Mouse (Mus musculus): ENCODE measurements around the gene Gps2. TPM values are rescaled to one million over a fixed set of nuclear protein-coding genes. Genes with fewer than 3 reads are reported as not detected.

Gps2 gene
- polyA plus RNA-seq (2012) = 173 and 210 TPM in 2 replicates

DNA sequence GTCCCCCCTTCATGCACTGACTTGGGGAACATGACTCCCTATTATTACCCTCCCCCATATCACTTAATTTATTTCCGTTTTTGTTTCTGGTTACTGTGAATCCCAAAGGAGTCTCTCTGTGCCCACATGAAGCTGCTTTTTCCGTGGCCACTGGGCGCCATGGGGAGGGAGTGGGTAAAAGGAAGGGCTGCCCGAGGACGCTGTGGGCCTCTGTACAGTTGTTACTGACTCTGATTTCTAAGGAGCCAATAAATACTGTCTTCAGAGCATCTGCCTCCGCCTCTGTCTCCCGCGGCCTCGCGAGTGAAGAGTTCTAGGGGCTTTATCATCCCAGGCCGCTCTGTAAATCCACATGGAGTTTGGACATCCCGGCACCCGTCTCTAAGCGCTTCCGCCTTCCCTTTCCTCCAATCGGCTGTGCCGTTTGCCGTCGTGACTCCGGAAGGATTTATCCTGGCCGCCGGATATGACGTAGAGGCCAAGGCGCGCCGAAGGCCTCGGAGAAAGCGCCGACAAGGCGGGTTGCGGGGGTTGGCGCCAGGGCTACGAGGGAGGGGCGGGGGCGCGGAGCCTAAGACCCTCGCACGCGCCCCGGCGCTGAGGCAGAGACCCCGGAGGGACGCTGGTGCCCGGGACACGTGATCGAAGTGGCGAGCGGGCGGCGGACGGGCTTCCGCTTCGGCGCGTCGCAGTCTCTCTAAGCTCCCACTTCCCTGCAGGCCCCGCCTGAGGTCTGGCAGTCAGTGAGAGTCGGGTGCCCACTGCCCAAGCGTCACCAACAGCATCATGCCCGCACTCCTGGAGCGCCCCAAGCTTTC, at the start of gene Gps2:
Gps2 (plus strand) TSS at position 335 of the 818 bp plus-strand sequence.

DNA sequence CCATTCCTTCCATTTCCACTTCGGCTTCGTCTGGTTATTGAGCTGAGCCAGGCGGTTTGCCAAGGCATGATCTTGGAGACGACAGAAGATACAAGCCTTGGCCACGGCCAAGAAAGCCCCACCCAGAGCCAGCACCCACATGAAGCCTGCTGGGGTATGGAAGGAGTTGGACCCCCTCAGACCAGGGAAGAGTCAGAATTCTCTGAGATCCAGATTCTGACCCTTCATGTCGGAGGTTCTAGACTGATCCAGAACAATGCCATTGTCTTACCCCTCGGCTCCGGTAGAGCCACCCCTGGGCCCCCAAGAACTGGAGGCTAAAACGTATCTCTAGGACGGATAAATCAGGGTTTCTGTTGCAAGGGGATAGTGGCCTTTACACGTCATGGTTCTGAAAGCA, 35.8 kb upstream of the Gps2 start, which contains the start of gene Tmem95:
Tmem95 (minus strand) TSS at position 141 of the 400 bp plus-strand sequence.

GRCm38 (mm10) chr11:69880853-69881603, 32.7 kb upstream of the Gps2 start, which contains the start of gene Kctd11:
Kctd11 (minus strand) TSS chr11:69881406.

GRCm38 (mm10) chr11:69895291-69895690, 18.4 kb upstream of the Gps2 start, which contains the start of gene Acap1:
Acap1 (minus strand) TSS chr11:69895539.

GRCm38 (mm10) chr11:69900471-69901405, 12.9 kb upstream of the Gps2 start, which contains the start of the genes 2810408A11Rik and Neurl4:
2810408A11Rik (minus strand) TSS chr11:69900987.
Neurl4 (plus strand) TSS chr11:69901072.

DNA sequence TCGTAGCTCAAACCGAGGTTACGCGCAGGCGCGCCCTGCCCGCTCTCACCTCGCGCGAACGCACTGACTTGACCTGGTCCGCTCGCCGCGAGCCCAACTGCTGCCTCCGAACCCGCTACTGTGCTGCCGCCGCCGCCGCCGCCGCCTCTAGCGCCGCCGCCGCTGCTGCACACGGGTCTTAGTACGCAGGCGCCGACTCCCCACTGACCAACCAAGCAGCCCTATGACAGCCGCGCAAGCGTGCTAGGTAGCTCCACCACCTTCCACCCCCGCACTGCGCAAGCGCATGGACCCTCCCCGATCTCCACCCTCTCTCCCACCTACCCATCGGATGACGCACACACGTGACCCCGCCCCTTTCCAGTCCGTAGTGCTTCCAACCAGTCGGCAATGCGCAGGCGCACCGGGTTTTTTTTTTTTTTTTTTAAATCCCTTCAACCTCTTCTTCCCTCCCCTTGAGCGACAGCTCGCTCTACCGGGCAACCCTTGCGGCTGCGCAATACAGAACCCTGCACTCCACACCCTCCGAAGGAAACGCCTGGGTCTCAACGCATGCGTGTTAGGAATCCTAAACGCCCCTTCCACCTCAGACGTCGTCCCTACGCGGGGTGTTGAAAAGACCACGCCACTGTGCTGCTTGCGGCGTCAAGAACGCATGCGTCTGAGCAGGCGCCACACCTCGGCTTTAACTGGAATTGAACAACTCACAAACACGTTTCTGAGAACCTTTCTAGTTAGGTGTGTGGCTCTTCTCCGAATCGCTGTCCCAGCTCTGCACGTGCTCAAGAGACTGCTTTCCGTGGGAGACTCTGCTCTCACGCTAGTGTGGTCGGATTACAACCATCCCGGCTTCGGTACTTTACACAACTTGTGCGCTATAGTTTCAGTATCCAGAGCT, 7.7 kb downstream of the Gps2 start, which contains the start of gene Eif5a:
Eif5a (minus strand) TSS at position 845 of the 898 bp plus-strand sequence.

DNA sequence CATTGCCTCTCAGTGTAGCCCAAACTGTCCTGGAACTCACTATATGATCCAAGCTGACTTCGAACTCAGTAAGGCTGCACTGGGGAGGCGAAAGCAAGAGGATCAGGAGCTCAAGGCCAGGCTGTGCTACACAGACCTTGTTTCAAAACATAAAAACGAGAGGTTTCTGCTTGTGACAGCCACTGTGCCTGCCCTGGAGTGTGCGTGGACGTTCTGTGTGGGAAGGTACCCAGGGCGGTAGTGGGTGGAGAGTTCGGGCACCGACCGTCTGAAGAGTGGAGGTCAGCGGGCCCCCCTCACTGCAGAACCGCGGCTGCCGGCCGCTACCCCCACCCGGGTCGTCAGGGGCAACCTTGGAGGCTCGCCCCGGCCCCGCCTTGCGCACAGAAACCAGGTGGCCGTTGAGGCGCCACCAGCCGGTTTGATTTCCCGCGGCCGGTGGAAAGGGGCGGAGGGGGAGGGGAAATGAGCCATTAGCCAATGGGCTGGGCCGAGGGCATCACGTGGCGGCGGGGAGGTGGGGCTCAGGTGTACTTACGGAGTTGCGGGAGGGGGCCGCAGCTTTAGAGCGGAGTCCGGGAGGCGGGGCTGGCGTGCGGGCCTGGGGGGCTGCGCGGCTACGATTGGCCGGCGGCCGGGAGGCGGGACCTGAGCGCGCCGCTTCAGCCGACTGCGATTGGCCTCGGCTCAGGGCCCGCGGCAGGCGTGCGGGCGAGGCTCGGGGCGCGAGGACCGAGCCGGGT, 21.6 kb downstream of the Gps2 start, which contains the start of gene Ybx2:
Ybx2 (plus strand) TSS at position 660 of the 743 bp plus-strand sequence.

GRCm38 (mm10) chr11:69948066-69948762, 34.5 kb downstream of the Gps2 start, which contains the start of gene Slc2a4:
Slc2a4 (minus strand) TSS chr11:69948188.

GRCm38 (mm10) chr11:69964650-69965270, 51.1 kb downstream of the Gps2 start, which contains the start of gene Cldn7:
Cldn7 (plus strand) TSS chr11:69964779.

Other genes with a start within 250 kb of the Gps2 start
- 27.8 and 36.3 TPM in 2 replicates for gene Cd68, start 247.7 kb upstream of the Gps2 start, polyA plus RNA-seq (2012)
- 275 and 277 TPM in 2 replicates for gene Eif4a1, start 241.5 kb upstream of the Gps2 start, polyA plus RNA-seq (2012)
- gene Senp3, start 231.8 kb upstream of the Gps2 start, polyA plus RNA-seq (2012) = 103 and 104 TPM in 2 replicates
- gene Tnfsf13, start 228.1 kb upstream of the Gps2 start, polyA plus RNA-seq (2012) = 11.4 TPM in 2 replicates
- 7.9 and 10.0 TPM in 2 replicates for gene Tnfsf12, start 218.0 kb upstream of the Gps2 start, polyA plus RNA-seq (2012)
- 2.5 and 3.6 TPM in 2 replicates for gene Tnfsfm13, start 217.8 kb upstream of the Gps2 start, polyA plus RNA-seq (2012)
- gene Polr2a, start 155.3 kb upstream of the Gps2 start, polyA plus RNA-seq (2012) = 82.4 and 83.8 TPM in 2 replicates
- gene Slc35g3, start 151.9 kb upstream of the Gps2 start, polyA plus RNA-seq (2012) = not detected in 2 replicates
- 3.7 and 6.1 TPM in 2 replicates for gene Zbtb4, start 148.0 kb upstream of the Gps2 start, polyA plus RNA-seq (2012)
- gene Chrnb1, start 117.9 kb upstream of the Gps2 start, polyA plus RNA-seq (2012) = 1.1 and 1.2 TPM in 2 replicates
- gene Fgf11, start 112.0 kb upstream of the Gps2 start, polyA plus RNA-seq (2012) = 1.1 and 1.4 TPM in 2 replicates
- gene Tmem102, start 108.3 kb upstream of the Gps2 start, polyA plus RNA-seq (2012) = 0.03 TPM in 1 of 2 replicates, not detected in the other
- not detected in 2 replicates for gene Gm39566, start 98.6 kb upstream of the Gps2 start, polyA plus RNA-seq (2012)
- not detected in 2 replicates for gene Spem2, start 95.4 kb upstream of the Gps2 start, polyA plus RNA-seq (2012)
- gene Spem1, start 91.7 kb upstream of the Gps2 start, polyA plus RNA-seq (2012) = 0.11 TPM in 1 of 2 replicates, not detected in the other
- 40.3 and 57.2 TPM in 2 replicates for gene Nlgn2, start 76.1 kb upstream of the Gps2 start, polyA plus RNA-seq (2012)
- gene Tmem256, start 75.4 kb upstream of the Gps2 start, polyA plus RNA-seq (2012) = 437 and 678 TPM in 2 replicates
- 149 and 165 TPM in 2 replicates for gene Plscr3, start 67.5 kb upstream of the Gps2 start, polyA plus RNA-seq (2012)
- 0.27 and 0.99 TPM in 2 replicates for gene Tnk1, start 55.2 kb upstream of the Gps2 start, polyA plus RNA-seq (2012)
- gene Tmem95, start 35.9 kb upstream of the Gps2 start, polyA plus RNA-seq (2012) = not detected in 2 replicates
- gene Kctd11, start 32.5 kb upstream of the Gps2 start, polyA plus RNA-seq (2012) = 1.2 and 1.7 TPM in 2 replicates
- gene Acap1, start 18.3 kb upstream of the Gps2 start, polyA plus RNA-seq (2012) = 138 and 178 TPM in 2 replicates
- gene 2810408A11Rik, start 12.9 kb upstream of the Gps2 start, polyA plus RNA-seq (2012) = 1.7 and 2.8 TPM in 2 replicates
- 79.1 and 86.6 TPM in 2 replicates for gene Neurl4, start 12.8 kb upstream of the Gps2 start, polyA plus RNA-seq (2012)
- gene Eif5a, start 8.1 kb downstream of the Gps2 start, polyA plus RNA-seq (2012) = 2,243 and 2,337 TPM in 2 replicates
- 1.3 and 1.6 TPM in 2 replicates for gene Ybx2, start 21.9 kb downstream of the Gps2 start, polyA plus RNA-seq (2012)
- gene Slc2a4, start 34.3 kb downstream of the Gps2 start, polyA plus RNA-seq (2012) = 0.54 and 1.5 TPM in 2 replicates
- gene Cldn7, start 50.9 kb downstream of the Gps2 start, polyA plus RNA-seq (2012) = 0.12 TPM in 1 of 2 replicates, not detected in the other
- 253 and 255 TPM in 2 replicates for gene Ctdnep1, start 67.3 kb downstream of the Gps2 start, polyA plus RNA-seq (2012)
- 12.4 and 14.3 TPM in 2 replicates for gene Elp5, start 68.6 kb downstream of the Gps2 start, polyA plus RNA-seq (2012)
- 379 and 448 TPM in 2 replicates for gene Gabarap, start 77.3 kb downstream of the Gps2 start, polyA plus RNA-seq (2012)
- gene Phf23, start 81.9 kb downstream of the Gps2 start, polyA plus RNA-seq (2012) = 73.1 and 84.1 TPM in 2 replicates
- 50.0 and 50.7 TPM in 2 replicates for gene Dvl2, start 86.7 kb downstream of the Gps2 start, polyA plus RNA-seq (2012)
- gene Acadvl, start 101.5 kb downstream of the Gps2 start, polyA plus RNA-seq (2012) = 22.8 and 23.6 TPM in 2 replicates
- gene Dlg4, start 103.1 kb downstream of the Gps2 start, polyA plus RNA-seq (2012) = 22.0 and 24.1 TPM in 2 replicates
- gene Asgr1, start 140.2 kb downstream of the Gps2 start, polyA plus RNA-seq (2012) = not detected in 2 replicates
- gene Asgr2, start 178.8 kb downstream of the Gps2 start, polyA plus RNA-seq (2012) = 0.37 and 0.61 TPM in 2 replicates
- 2.7 and 3.7 TPM in 2 replicates for gene Mgl2, start 216.4 kb downstream of the Gps2 start, polyA plus RNA-seq (2012)
- 0.88 and 1.1 TPM in 2 replicates for gene Clec10a, start 242.3 kb downstream of the Gps2 start, polyA plus RNA-seq (2012)